Mouse (Mus musculus): ENCODE data around the gene Hdac2.

DNA sequence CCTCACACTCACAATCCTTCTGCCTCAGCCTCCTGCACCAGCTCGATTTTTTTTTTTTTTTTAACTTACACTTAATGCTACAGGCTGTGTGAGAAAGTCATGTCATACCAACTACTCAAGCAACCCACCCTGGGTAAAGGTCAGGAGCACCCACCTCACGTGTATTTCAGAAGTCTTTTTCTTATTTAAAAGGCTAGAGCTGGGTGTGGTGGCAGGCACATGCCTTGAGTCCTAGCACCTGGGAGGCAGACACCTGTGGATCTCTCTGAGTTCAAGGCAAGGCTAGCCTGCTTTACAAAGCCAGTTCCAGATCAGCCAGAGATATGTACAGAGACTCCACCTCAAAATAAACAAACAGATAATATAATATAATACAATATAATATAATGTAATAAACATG is 41.4 kb downstream of the Hdac2 start:
- TF ChIP-seq CTCF (conservative IDR thresholded peaks at IDR 0.05; ENCODE audit: insufficient read depth, insufficient read length, low read depth, low read length) (no peak), POLR2A (IDR thresholded peaks at IDR 0.05; ENCODE audit: low read depth, low read length) (no peak)

All from kidney, adult 2 months (tissue).